ENCODE assay signal across 28 mouse cellular contexts in the genomic region with DNA sequence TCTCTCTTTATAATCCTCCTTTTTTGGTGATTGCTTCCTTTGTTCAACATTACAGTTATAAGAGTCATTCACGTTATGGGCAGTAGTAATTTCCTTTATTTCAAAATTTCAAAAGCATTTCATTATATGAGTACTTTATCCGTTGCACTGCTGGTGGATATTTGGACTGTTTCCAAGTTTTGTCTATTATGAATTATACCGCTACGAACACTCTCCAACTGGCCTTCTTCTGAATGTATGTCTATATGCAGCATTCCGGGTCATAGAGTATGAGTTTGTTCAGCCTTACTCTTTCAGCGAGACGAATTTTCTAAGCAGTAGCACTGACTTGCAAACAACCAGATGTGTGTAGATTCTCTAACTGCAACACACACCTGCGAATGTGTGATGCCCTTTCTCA.
"Had no signal": no experiment of that assay in that cellular context is flagged by ENCODE, and none has a peak within 500 bp of the region (broad histone marks: within the 10 kb centered on the region; RNA-seq: fewer than 3 reads in every experiment).

No protein-coding gene starts in this region.

- H3K36me3 ChIP-seq: embryonic facial prominence, embryonic 10.5 days; embryonic facial prominence, embryonic 12.5 days; embryonic facial prominence, embryonic 13.5 days; embryonic facial prominence, embryonic 15.5 days; forebrain, embryonic 10.5 days; forebrain, embryonic 12.5 days; forebrain, embryonic 15.5 days had no signal

- H3K9ac ChIP-seq: embryonic facial prominence, embryonic 12.5 days; embryonic facial prominence, embryonic 13.5 days; embryonic facial prominence, embryonic 15.5 days; forebrain, embryonic 12.5 days; forebrain, embryonic 13.5 days; forebrain, embryonic 15.5 days; forebrain, postnatal 0 days had no signal

- H3K4me3 ChIP-seq: embryonic facial prominence, embryonic 10.5 days; embryonic facial prominence, embryonic 12.5 days; embryonic facial prominence, embryonic 13.5 days; embryonic facial prominence, embryonic 15.5 days; erythroblast, embryonic 14.5 days; forebrain, embryonic 10.5 days; forebrain, embryonic 12.5 days; forebrain, embryonic 13.5 days; forebrain, embryonic 15.5 days; gastrocnemius, adult 2 months had no signal

- H3K4me2 ChIP-seq: embryonic facial prominence, embryonic 12.5 days; embryonic facial prominence, embryonic 13.5 days; embryonic facial prominence, embryonic 15.5 days; forebrain, embryonic 12.5 days; forebrain, embryonic 13.5 days; forebrain, embryonic 15.5 days had no signal

- ATAC-seq: forebrain, embryonic 13.5 days; forebrain, embryonic 14.5 days; forebrain, embryonic 15.5 days; forebrain, embryonic 16.5 days; forebrain, postnatal 0 days had no signal

- H3K4me1 ChIP-seq: embryonic facial prominence, embryonic 10.5 days; embryonic facial prominence, embryonic 12.5 days; embryonic facial prominence, embryonic 13.5 days; embryonic facial prominence, embryonic 15.5 days; forebrain, embryonic 10.5 days; forebrain, embryonic 12.5 days; forebrain, embryonic 13.5 days; forebrain, embryonic 15.5 days had no signal

- H3K9me3 ChIP-seq: embryonic facial prominence, embryonic 10.5 days; embryonic facial prominence, embryonic 12.5 days; embryonic facial prominence, embryonic 13.5 days; embryonic facial prominence, embryonic 15.5 days; forebrain, embryonic 10.5 days; forebrain, embryonic 12.5 days; forebrain, embryonic 13.5 days; forebrain, embryonic 15.5 days had no signal

- H3K27ac ChIP-seq: embryonic facial prominence, embryonic 10.5 days; embryonic facial prominence, embryonic 12.5 days; embryonic facial prominence, embryonic 13.5 days; embryonic facial prominence, embryonic 15.5 days; forebrain, embryonic 10.5 days; forebrain, embryonic 12.5 days; forebrain, embryonic 13.5 days; forebrain, embryonic 15.5 days; gastrocnemius, adult 2 months had no signal

- H3K27me3 ChIP-seq: embryonic facial prominence, embryonic 12.5 days; embryonic facial prominence, embryonic 13.5 days; embryonic facial prominence, embryonic 15.5 days; forebrain, embryonic 12.5 days; forebrain, embryonic 13.5 days; forebrain, embryonic 15.5 days had no signal

- DNase-seq: cerebellum, adult 2 months; cerebellum, adult 8-10 months; cerebellum, adult 9-10 months; cerebellum, adult 9-11 months; cerebellum, postnatal 10 days; cerebellum, postnatal 14 days; cerebellum, postnatal 25 days; cerebellum, postnatal 36 days; embryo, embryonic 11 days; forebrain, postnatal 0 days; gastrocnemius, adult 2 months; gastrocnemius, postnatal 10 days; gastrocnemius, postnatal 14 days; gastrocnemius, postnatal 25 days; gastrocnemius, postnatal 36 days; heart, adult 11 months; heart, adult 18-20 months had no signal
